Mouse (Mus musculus): ENCODE results near the gene Hoxb9. TPM values are rescaled to one million over a fixed set of nuclear protein-coding genes. Genes with fewer than 3 reads are reported as not detected.

Gene Hoxb9
- polyA plus RNA-seq, 1 experiment from 2014 or later = 0.75 TPM

DNA sequence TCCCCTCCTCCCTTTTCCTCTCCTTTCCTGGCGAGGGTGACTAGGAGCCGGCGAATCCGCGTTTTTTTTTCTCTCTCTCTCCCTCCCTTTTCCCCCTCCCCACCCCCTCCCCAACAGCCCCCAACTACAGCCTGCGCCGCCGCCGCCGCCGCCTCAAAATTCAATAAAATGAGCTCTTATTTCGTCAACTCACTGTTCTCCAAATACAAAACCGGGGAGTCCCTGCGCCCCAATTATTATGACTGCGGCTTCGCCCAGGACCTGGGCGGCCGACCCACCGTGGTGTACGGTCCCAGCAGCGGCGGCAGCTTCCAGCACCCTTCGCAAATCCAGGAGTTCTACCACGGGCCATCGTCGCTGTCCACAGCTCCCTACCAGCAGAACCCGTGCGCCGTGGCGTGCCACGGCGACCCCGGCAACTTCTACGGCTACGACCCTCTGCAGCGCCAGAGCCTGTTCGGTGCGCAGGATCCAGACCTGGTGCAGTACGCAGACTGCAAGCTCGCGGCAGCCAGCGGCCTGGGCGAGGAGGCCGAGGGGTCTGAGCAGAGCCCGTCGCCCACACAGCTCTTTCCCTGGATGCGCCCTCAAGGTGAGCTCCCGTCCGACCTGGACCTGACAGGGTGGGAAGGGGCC, 11.7 kb downstream of the Hoxb9 start:
- H3K27me3 ChIP-seq (ENCODE audit: insufficient read depth, poor library complexity, severe bottlenecking) = peaks cover 100% of the 10 kb centered on the region
- DNase-seq (ENCODE audit: low spot score) = peak; percentile 76
- H3K4me1 ChIP-seq = peaks cover 31% of the 10 kb centered on the region
- under 1% methylated on average over 49 of the region's 49 CpGs for WGBS
- H3K4me3 ChIP-seq = peak overlapping the region; percentile 23
- H3K27ac ChIP-seq = no peak overlapping the region
- H3K9me3 ChIP-seq = no peaks in the 10 kb centered on the region
- no peaks in the 10 kb centered on the region for H3K36me3 ChIP-seq

- no peak overlapping the region for H3K27ac ChIP-seq
- H3K4me1 ChIP-seq = peaks cover 31% of the 10 kb centered on the region
- H3K27me3 ChIP-seq (ENCODE audit: insufficient read depth, poor library complexity, severe bottlenecking) = peaks cover 100% of the 10 kb centered on the region
- H3K9me3 ChIP-seq = no peaks in the 10 kb centered on the region
- H3K36me3 ChIP-seq = no peaks in the 10 kb centered on the region
- H3K4me3 ChIP-seq = peak overlapping the region; percentile 56
- peak; percentile 75 for DNase-seq (ENCODE audit: low spot score)
- under 1% methylated on average over 49 of the region's 49 CpGs for WGBS
Observed at GRCm38 (mm10) chr11:96284041-96284749, 12.9 kb downstream of the Hoxb9 start.

DNA sequence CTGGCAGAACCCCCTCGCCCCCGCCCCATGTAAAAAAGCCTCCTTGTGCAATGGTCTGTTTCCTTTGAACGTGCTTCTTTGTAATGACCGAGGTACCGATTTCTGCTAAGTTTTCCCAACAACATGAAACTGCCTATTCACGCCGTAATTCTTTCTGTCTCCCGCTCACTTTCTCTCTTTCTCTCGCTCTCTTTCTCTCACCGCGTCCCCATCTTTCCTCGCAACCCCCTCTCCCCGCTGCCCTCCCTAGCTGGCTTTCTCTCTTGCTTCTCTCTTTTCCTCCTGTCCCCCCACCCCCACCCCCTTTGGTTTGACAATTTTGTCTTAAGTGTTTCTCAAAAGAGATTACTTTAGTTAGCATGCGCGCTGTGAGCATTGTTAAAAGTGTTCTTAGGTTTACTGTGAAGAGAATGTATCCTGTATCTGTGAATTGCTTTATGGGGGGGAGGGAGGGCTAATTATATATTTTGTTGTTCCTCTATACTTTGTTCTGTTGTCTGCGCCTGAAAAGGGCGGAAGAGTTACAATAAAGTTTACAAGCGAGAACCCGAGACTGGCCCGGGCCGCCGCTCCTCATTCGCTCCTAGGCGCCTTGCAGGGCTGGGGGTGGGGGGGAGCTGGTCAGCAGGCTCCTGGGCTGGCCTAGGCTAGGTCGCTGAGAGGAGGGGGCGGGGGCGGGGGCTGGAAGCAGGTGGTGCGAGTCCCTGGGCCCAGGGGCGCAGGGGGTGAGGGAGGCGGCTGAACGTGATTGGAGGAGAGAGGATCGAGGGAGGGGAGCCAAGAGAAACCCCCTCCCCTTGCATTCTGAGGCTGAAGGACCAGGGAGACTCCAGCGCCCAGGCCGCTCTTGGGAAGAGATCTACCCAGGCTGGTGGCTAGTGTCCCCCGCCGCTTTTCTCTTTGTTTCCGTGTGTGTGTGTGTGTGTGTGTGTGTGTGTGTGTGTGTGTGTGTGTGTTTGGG, 13.8 kb downstream of the Hoxb9 start:
- Histone ChIP-seq H3K27me3 (ENCODE audit: insufficient read depth, poor library complexity, severe bottlenecking) (peaks cover 100% of the 10 kb centered on the region), H3K4me3 (peak overlapping the region; percentile 56), H3K36me3 (no peaks in the 10 kb centered on the region), H3K9me3 (no peaks in the 10 kb centered on the region), H3K4me1 (peaks cover 31% of the 10 kb centered on the region), H3K27ac (no peak overlapping the region)
- under 1% methylated on average over 37 of the region's 37 CpGs for WGBS
- DNase-seq (ENCODE audit: low spot score) = peak; percentile 75

GRCm38 (mm10) chr11:96285771-96286738, 14.8 kb downstream of the Hoxb9 start, which contains the start of gene Hoxb7:
TSS of gene Hoxb7 (plus strand) at chr11:96286623.
- Histone ChIP-seq H3K4me3 (peak within 1 kb of the TSS; percentile 51), H3K27me3 (ENCODE audit: insufficient read depth, poor library complexity, severe bottlenecking) (peaks cover 100% of the 10 kb centered on the region), H3K4me1 (peaks cover 31% of the 10 kb centered on the region), H3K27ac (no peak within 1 kb of the TSS), H3K36me3 (no peaks in the 10 kb centered on the region), H3K9me3 (no peaks in the 10 kb centered on the region)
- DNase-seq (ENCODE audit: low spot score) = peak; percentile 74
- under 1% methylated on average over 43 of the region's 43 CpGs for WGBS

GRCm38 (mm10) chr11:96286739-96287385, 15.6 kb downstream of the Hoxb9 start:
- H3K4me1 ChIP-seq = peaks cover 31% of the 10 kb centered on the region
- H3K27ac ChIP-seq = no peak overlapping the region
- DNase-seq (ENCODE audit: low spot score) = peak; percentile 72

GRCm38 (mm10) chr11:96287411-96287810, 16.2 kb downstream of the Hoxb9 start:
- no peaks in the 10 kb centered on the region for H3K36me3 ChIP-seq
- peaks cover 98% of the 10 kb centered on the region for H3K27me3 ChIP-seq (ENCODE audit: insufficient read depth, poor library complexity, severe bottlenecking)
- peaks cover 31% of the 10 kb centered on the region for H3K4me1 ChIP-seq
- no peak overlapping the region for H3K27ac ChIP-seq
- no peak for DNase-seq (ENCODE audit: low spot score)
- peak overlapping the region; percentile 51 for H3K4me3 ChIP-seq
- no peaks in the 10 kb centered on the region for H3K9me3 ChIP-seq
- under 1% methylated on average over 9 of the region's 9 CpGs for WGBS

More at GRCm38 (mm10) chr11:96286739-96287385, 15.6 kb downstream of the Hoxb9 start:
- Histone ChIP-seq H3K9me3 (no peaks in the 10 kb centered on the region), H3K27me3 (ENCODE audit: insufficient read depth, poor library complexity, severe bottlenecking) (peaks cover 98% of the 10 kb centered on the region), H3K36me3 (no peaks in the 10 kb centered on the region), H3K4me3 (peak overlapping the region; percentile 51)
- under 1% methylated on average over 55 of the region's 55 CpGs for WGBS

DNA sequence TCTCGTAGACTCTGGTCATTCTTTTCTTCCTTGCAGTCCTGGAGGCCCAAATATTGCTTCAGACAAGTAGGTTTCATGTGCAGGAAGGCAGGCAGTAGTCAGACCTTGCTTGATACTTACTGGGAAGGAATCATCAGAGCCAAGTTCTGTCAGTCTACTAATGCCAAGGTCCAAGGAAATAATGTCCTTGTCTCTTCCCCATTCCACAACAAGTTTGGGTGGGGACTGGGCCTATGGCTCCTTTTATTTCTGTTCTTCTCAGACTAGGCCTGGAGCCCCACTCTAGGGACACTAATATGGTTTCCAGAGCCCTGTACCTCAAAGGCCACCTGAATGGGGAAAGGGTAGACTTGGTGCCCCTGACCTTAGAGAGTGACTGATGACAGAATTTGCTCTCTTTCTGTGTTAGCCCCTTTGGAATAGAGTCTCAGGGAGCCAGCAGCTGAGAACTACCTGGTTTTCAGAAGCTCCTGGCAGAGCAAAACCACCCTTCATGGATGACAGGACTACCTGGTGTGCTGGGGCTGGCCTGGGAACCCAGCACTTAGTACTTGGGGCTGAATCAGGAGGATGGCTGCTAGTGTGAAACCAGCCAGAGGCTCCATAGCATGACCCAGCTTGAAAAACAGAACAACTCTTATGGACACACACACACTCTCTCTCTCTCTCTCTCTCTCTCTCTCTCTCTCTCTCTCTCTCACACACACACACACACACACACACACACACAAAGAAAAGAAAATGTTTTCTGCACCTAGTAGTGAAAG, 17.4 kb downstream of the Hoxb9 start:
- no peak for DNase-seq (ENCODE audit: low spot score)
- Histone ChIP-seq H3K27me3 (ENCODE audit: insufficient read depth, poor library complexity, severe bottlenecking) (peaks cover 98% of the 10 kb centered on the region), H3K4me3 (no peak overlapping the region), H3K36me3 (no peaks in the 10 kb centered on the region), H3K9me3 (no peaks in the 10 kb centered on the region), H3K4me1 (peaks cover 25% of the 10 kb centered on the region), H3K27ac (no peak overlapping the region)
- 3% methylated on average over 1 of the region's 1 CpGs for WGBS

GRCm38 (mm10) chr11:96289293-96289692, 18.0 kb downstream of the Hoxb9 start:
- Histone ChIP-seq H3K9me3 (no peaks in the 10 kb centered on the region), H3K27ac (no peak overlapping the region), H3K27me3 (ENCODE audit: insufficient read depth, poor library complexity, severe bottlenecking) (peaks cover 98% of the 10 kb centered on the region), H3K4me3 (no peak overlapping the region), H3K4me1 (peaks cover 19% of the 10 kb centered on the region), H3K36me3 (no peaks in the 10 kb centered on the region)
- no peak for DNase-seq (ENCODE audit: low spot score)
- WGBS = 1% methylated on average over 21 of the region's 21 CpGs

GRCm38 (mm10) chr11:96289837-96290236, 18.6 kb downstream of the Hoxb9 start:
- H3K9me3 ChIP-seq = no peaks in the 10 kb centered on the region
- no peak overlapping the region for H3K4me3 ChIP-seq
- 7% methylated on average over 6 of the region's 6 CpGs for WGBS
- peaks cover 21% of the 10 kb centered on the region for H3K4me1 ChIP-seq
- no peaks in the 10 kb centered on the region for H3K36me3 ChIP-seq
- peaks cover 98% of the 10 kb centered on the region for H3K27me3 ChIP-seq (ENCODE audit: insufficient read depth, poor library complexity, severe bottlenecking)
- no peak overlapping the region for H3K27ac ChIP-seq
- no peak for DNase-seq (ENCODE audit: low spot score)

- H3K27me3 ChIP-seq (ENCODE audit: insufficient read depth, poor library complexity, severe bottlenecking) = peaks cover 98% of the 10 kb centered on the region
- no peak overlapping the region for H3K27ac ChIP-seq
- DNase-seq (ENCODE audit: low spot score) = no peak
- peaks cover 19% of the 10 kb centered on the region for H3K4me1 ChIP-seq
- H3K36me3 ChIP-seq = no peaks in the 10 kb centered on the region
- 3% methylated on average over 17 of the region's 17 CpGs for WGBS
- no peak overlapping the region for H3K4me3 ChIP-seq
- no peaks in the 10 kb centered on the region for H3K9me3 ChIP-seq
Observed at GRCm38 (mm10) chr11:96290705-96291355, 19.6 kb downstream of the Hoxb9 start.

Data from heart, embryonic 10.5 days (tissue).